In genomic region chr11:110094846-110095380, GRCm38 (mm10) we compare ENCODE assay signal across 14 mouse cellular contexts. TPM values are rescaled to one million over a fixed set of nuclear protein-coding genes. Genes with fewer than 3 reads are reported as not detected.
A peak's percentile ranks its signal among the peaks of the same experiment; 100 is the strongest.
DNase-seq lines count a peak whose midpoint lies in the region; ATAC-seq and TF ChIP-seq lines count a peak whose summit lies in the region.
"Had no signal": no experiment of that assay in that cellular context is flagged by ENCODE, and none has a peak within 500 bp of the region (broad histone marks: within the 10 kb centered on the region; RNA-seq: fewer than 3 reads in every experiment).

No protein-coding gene starts in this region.

- H3K27me3 ChIP-seq in heart, adult 2 months (ENCODE audit: control insufficient read depth, insufficient read depth, low read length), result no peaks in the 10 kb centered on the region
- H3K27me3 ChIP-seq in heart, embryonic 11.5 days (ENCODE audit: control insufficient read depth, insufficient read depth, low read length), result no peaks in the 10 kb centered on the region
- H3K27me3 ChIP-seq: liver, embryonic 13.5 days had no signal

- H3K9ac ChIP-seq in heart, adult 2 months (ENCODE audit: low read depth, low read length), result peak overlapping the region; percentile 71
- H3K9ac ChIP-seq in heart, embryonic 11.5 days (ENCODE audit: low read depth, low read length), result no peak overlapping the region
- H3K9ac ChIP-seq: liver, embryonic 13.5 days had no signal

- no peaks in the 10 kb centered on the region; the same call in 1 of the 2 replicates for H3K4me1 ChIP-seq in heart, adult 2 months (ENCODE audit: control insufficient read depth, insufficient read depth, low read length)
- H3K4me1 ChIP-seq in heart, embryonic 11.5 days (ENCODE audit: control insufficient read depth, insufficient read depth, low read length), result no peaks in the 10 kb centered on the region
- H3K4me1 ChIP-seq in lung, adult 2 months (ENCODE audit: control insufficient read depth, insufficient read depth, low read length), result no peaks in the 10 kb centered on the region
- no peaks in the 10 kb centered on the region for H3K4me1 ChIP-seq in brown adipose tissue, adult 24 weeks (ENCODE audit: control insufficient read depth, insufficient read depth, insufficient read length, low read length)
- H3K4me1 ChIP-seq: liver, embryonic 13.5 days had no signal

- H3K36me3 ChIP-seq in heart, adult 2 months (ENCODE audit: control insufficient read depth, insufficient read depth, low read length), result no peaks in the 10 kb centered on the region; the same call in 1 of the 2 replicates
- H3K36me3 ChIP-seq in heart, embryonic 11.5 days (ENCODE audit: control insufficient read depth, insufficient read depth, low read length), result no peaks in the 10 kb centered on the region
- H3K36me3 ChIP-seq: liver, embryonic 13.5 days had no signal

- no peak for TF ChIP-seq EP300 in heart, adult 2 months (IDR thresholded peaks at IDR 0.05; ENCODE audit: insufficient read depth, low read depth, low read length)

- intact Hi-C loops in heart, adult 2 months (cut with DNase I), result loop anchor here (10.0 kb wide), 1 partner anchor 200 kb away; no protein-coding TSS in a partner anchor

- no peak for DNase-seq in heart, adult 2 months
- DNase-seq in lung, adult 2 months, result no peak
- DNase-seq in lung, postnatal 4 days, result no peak
- peak; percentile 30 for DNase-seq in skeletal muscle tissue, adult 2 months (ENCODE audit: low read depth, low spot score)
- no peak for DNase-seq in frontal cortex, postnatal 25 days (ENCODE audit: low spot score in 2 of 2)
- DNase-seq: liver, embryonic 13.5 days; right cerebral cortex, postnatal 14 days; thymus, adult 2 months had no signal

- no peaks in the 10 kb centered on the region for H3K9me3 ChIP-seq in heart, embryonic 11.5 days (replicated peaks; ENCODE audit: control insufficient read depth, low read length)
- H3K9me3 ChIP-seq: liver, embryonic 13.5 days had no signal

- 0 out of 2 replicates have a peak, but pooled peaks have one; percentile 12 for TF ChIP-seq POLR2A in heart, adult 2 months (IDR thresholded peaks at IDR 0.05; ENCODE audit: insufficient read depth, low read depth, low read length)
- no peak for TF ChIP-seq POLR2A in lung, adult 2 months (IDR thresholded peaks at IDR 0.05; ENCODE audit: borderline replicate concordance, extremely low read depth, low read depth, low read length)

- peak; percentile 31 for TF ChIP-seq CTCF in heart, adult 2 months (IDR thresholded peaks at IDR 0.05)
- no peak for TF ChIP-seq CTCF in lung, adult 2 months (IDR thresholded peaks at IDR 0.05; ENCODE audit: insufficient read depth, low read length)

- H3K79me2 ChIP-seq in heart, adult 2 months (replicated peaks; ENCODE audit: control insufficient read depth, insufficient read depth, low read length), result no peaks in the 10 kb centered on the region

- WGBS in heart, adult 2 months, result 45% methylated on average over 7 of the region's 7 CpGs
- 67% methylated on average over 7 of the region's 7 CpGs for WGBS in heart, embryonic 11.5 days (ENCODE audit: insufficient replicate concordance)
- WGBS in lung, adult 2 months, result 42% methylated on average over 7 of the region's 7 CpGs

- peak overlapping the region; percentile 35 for H3K4me3 ChIP-seq in heart, adult 2 months
- no peak overlapping the region for H3K4me3 ChIP-seq in heart, embryonic 11.5 days (ENCODE audit: low read depth, low read length)
- peak overlapping the region; percentile 43 for H3K4me3 ChIP-seq in lung, adult 2 months (replicated peaks; ENCODE audit: extremely low read depth, low read depth, low read length)
- H3K4me3 ChIP-seq in brown adipose tissue, adult 24 weeks (ENCODE audit: insufficient read depth, low read depth, low read length), result peak overlapping the region; percentile 39
- H3K4me3 ChIP-seq: liver, embryonic 13.5 days had no signal

- peak overlapping the region; percentile 72 for H3K27ac ChIP-seq in heart, adult 2 months
- H3K27ac ChIP-seq in heart, embryonic 11.5 days (ENCODE audit: low read depth, low read length), result no peak overlapping the region
- peak overlapping the region; percentile 52; the same call in 1 of the 2 replicates for H3K27ac ChIP-seq in brown adipose tissue, adult 24 weeks (replicated peaks; ENCODE audit: low read depth, low read length)
- H3K27ac ChIP-seq: kidney, postnatal 0 days; liver, embryonic 13.5 days had no signal

- no peak for ATAC-seq in heart, embryonic 11.5 days (replicated peaks; ENCODE audit: insufficient number of reproducible peaks, low FRiP score, low TSS enrichment)
- ATAC-seq: activated CD4-positive, CD25-positive, alpha-beta regulatory T cell, adult 4 months; CD4-positive, CD25-positive, alpha-beta regulatory T cell, adult 4 months had no signal

- no peak overlapping the region for H3K4me2 ChIP-seq in heart, embryonic 11.5 days
- H3K4me2 ChIP-seq: liver, embryonic 13.5 days had no signal

RNA-seq across cellular contexts. Expression of gene Abca8a, which starts 0.9 kb away (rescaled TPM):
- total RNA-seq in heart, adult 2 months (2021), result 10 to 100 TPM; 32.7 to 37.5 TPM
- 32.6 and 49.9 TPM in 2 replicates for polyA plus RNA-seq in heart, adult 2 months (2012; rRNA removed)
- not detected in 2 replicates for polyA plus RNA-seq in heart, embryonic 11.5 days (2014; fragmentation: Nextera tagmentation; extraction: Ambion mirVana)
- polyA plus RNA-seq in lung, adult 2 months (2012; rRNA removed), result 16.5 and 23.0 TPM in 2 replicates
- polyA plus RNA-seq in brown adipose tissue, adult 24 weeks (2012; ENCODE audit: insufficient read depth, insufficient read length, missing spikeins), result 25.4 and 25.6 TPM in 2 replicates
- polyA plus RNA-seq: CD4-positive, CD25-positive, alpha-beta regulatory T cell, adult 4 months; embryonic facial prominence, embryonic 11.5 days had no signal

Comparison
In these comparisons a context has a peak if more than half of its experiments do, and no peak if none do; other contexts are left out.
1. RNA of gene Abca8a, which starts 0.9 kb away (polyA plus RNA-seq): 32.6 to 49.9 TPM in heart, adult 2 months, 25.4 to 25.6 TPM in brown adipose tissue, adult 24 weeks and 16.5 to 23.0 TPM in lung, adult 2 months; not detected in heart, embryonic 11.5 days; every median in the first group is over 10 times any median in the second.